Mouse (Mus musculus): ENCODE results near the gene Tnfaip8l2.

- TF ChIP-seq CTCF (IDR thresholded peaks at IDR 0.05; ENCODE audit: low read depth): peak; percentile 1; the same call in 1 of the 2 replicates
- TF ChIP-seq EP300 (IDR thresholded peaks at IDR 0.05; ENCODE audit: low read depth): peak; percentile 13; the same call in 1 of the 2 replicates
Observed at GRCm38 (mm10) chr3:95133680-95134101, 8.5 kb downstream of the Tnfaip8l2 start, which contains the start of the genes Scnm1 and Lysmd1.

Measured in liver, embryonic 14.5 days (tissue).